Mouse (Mus musculus) gonadal fat pad, adult 2 months (tissue): ENCODE data around the gene Ace. TPM values are rescaled to one million over a fixed set of nuclear protein-coding genes. Genes with fewer than 3 reads are reported as not detected.

Experiments used
- polyA plus RNA-seq: library from polyadenylated mRNA; depleted of rRNA; stranded (reverse); fragments of >200 nt; gene quantifications from 2 replicates; pipeline ENCODE4 v1.2.3, GENCODE M21; 2012; rRNA removed

Ace gene
- polyA plus RNA-seq, 1 experiment, result 267 TPM

Other genes starting within 250 kb of the Ace start
- gene Cyb561, start 14.6 kb upstream of the Ace start, polyA plus RNA-seq, result 579 and 676 TPM in 2 replicates
- gene Ace3, start 26.7 kb downstream of the Ace start, polyA plus RNA-seq, result 0.19 and 0.23 TPM in 2 replicates
- 0.05 and 0.11 TPM in 2 replicates for gene Kcnh6, start 40.2 kb downstream of the Ace start, polyA plus RNA-seq
- gene Dcaf7, start 68.9 kb downstream of the Ace start, polyA plus RNA-seq, result 39.8 and 48.9 TPM in 2 replicates
- gene Taco1, start 98.1 kb downstream of the Ace start, polyA plus RNA-seq, result 11.1 and 11.5 TPM in 2 replicates
- gene Map3k3, start 116.7 kb downstream of the Ace start, polyA plus RNA-seq, result 40.4 and 48.1 TPM in 2 replicates
- 2.0 TPM in 1 of 2 replicates, not detected in the other for gene Gm10840, start 192.9 kb downstream of the Ace start, polyA plus RNA-seq
- gene Limd2, start 192.9 kb downstream of the Ace start, polyA plus RNA-seq, result 32.5 and 36.3 TPM in 2 replicates
- 35.8 and 38.6 TPM in 2 replicates for gene Strada, start 234.2 kb downstream of the Ace start, polyA plus RNA-seq
- gene Ccdc47, start 248.4 kb downstream of the Ace start, polyA plus RNA-seq, result 17.7 and 19.2 TPM in 2 replicates
- 14.3 and 16.8 TPM in 2 replicates for gene Ddx42, start 249.0 kb downstream of the Ace start, polyA plus RNA-seq